Mouse (Mus musculus): Measurements from ENCODE around the gene Sh3gl2.

Sh3gl2 gene

GRCm38 (mm10) chr4:85613331-85613730 lies 408.4 kb downstream of the Sh3gl2 start:
- no peak for DNase-seq (ENCODE audit: low spot score in 2 of 2)

GRCm38 (mm10) chr4:85618746-85619145 lies 413.8 kb downstream of the Sh3gl2 start:
- DNase-seq (ENCODE audit: low spot score in 2 of 2): no peak

- no peak for DNase-seq (ENCODE audit: low spot score in 2 of 2)
These were observed 414.3 kb downstream of the Sh3gl2 start for GRCm38 (mm10) chr4:85619261-85619660.

GRCm38 (mm10) chr4:85629381-85629780 lies 424.5 kb downstream of the Sh3gl2 start:
- no peak for DNase-seq (ENCODE audit: low spot score in 2 of 2)

GRCm38 (mm10) chr4:85669271-85669670 lies 464.3 kb downstream of the Sh3gl2 start:
- DNase-seq (ENCODE audit: low spot score in 2 of 2): no peak

- DNase-seq (ENCODE audit: low spot score in 2 of 2): no peak
These were observed 464.8 kb downstream of the Sh3gl2 start for GRCm38 (mm10) chr4:85669735-85670134.

- no peak for DNase-seq (ENCODE audit: low spot score in 2 of 2)
These were observed 467.4 kb downstream of the Sh3gl2 start for GRCm38 (mm10) chr4:85672290-85672689.

- DNase-seq (ENCODE audit: low spot score in 2 of 2): no peak
These were observed 472.7 kb downstream of the Sh3gl2 start for GRCm38 (mm10) chr4:85677621-85678020.

GRCm38 (mm10) chr4:85686160-85686559 lies 481.2 kb downstream of the Sh3gl2 start:
- no peak for DNase-seq (ENCODE audit: low spot score in 2 of 2)

Data from right cerebral cortex, postnatal 10 days (tissue).